ENCODE assay signal across 32 mouse cellular contexts in the genomic region with DNA sequence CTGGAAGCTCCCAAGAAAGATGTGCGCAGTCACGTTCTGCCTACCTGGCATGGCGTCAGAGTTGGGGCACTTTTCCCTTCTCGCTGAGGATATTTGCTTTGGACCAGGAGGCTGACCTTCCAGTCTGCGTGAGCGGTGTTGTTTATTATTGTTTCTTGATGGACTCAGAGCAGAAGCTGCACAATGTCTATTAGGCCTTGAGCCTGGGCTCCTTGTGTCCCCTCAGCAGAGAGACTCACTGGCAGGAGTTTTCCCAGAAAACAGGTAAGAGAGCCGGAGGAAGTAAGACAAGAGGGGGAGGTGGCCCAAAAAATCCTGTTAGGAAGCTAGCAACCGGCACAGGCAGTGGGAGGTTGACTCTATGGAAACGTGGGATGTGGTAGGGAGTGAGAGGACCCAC.
"Had no signal": no experiment of that assay in that cellular context is flagged by ENCODE, and none has a peak within 500 bp of the region (broad histone marks: within the 10 kb centered on the region; RNA-seq: fewer than 3 reads in every experiment).

No protein-coding gene starts in this region.

- H3K4me1 ChIP-seq: limb, embryonic 10.5 days; limb, embryonic 12.5 days; liver, embryonic 12.5 days; liver, embryonic 13.5 days; liver, embryonic 15.5 days; megakaryocyte, embryonic 14.5 days; midbrain, embryonic 12.5 days; midbrain, embryonic 15.5 days had no signal

- H3K4me3 ChIP-seq: left cerebral cortex, adult 2 months; limb, embryonic 10.5 days; limb, embryonic 12.5 days; limb, embryonic 13.5 days; limb, embryonic 15.5 days; liver, embryonic 12.5 days; liver, embryonic 13.5 days; liver, embryonic 15.5 days; lung, embryonic 15.5 days; megakaryocyte, embryonic 14.5 days; midbrain, embryonic 10.5 days; midbrain, embryonic 12.5 days; midbrain, embryonic 13.5 days; midbrain, embryonic 15.5 days; myocyte had no signal

- H3K9ac ChIP-seq: limb, embryonic 12.5 days; limb, embryonic 13.5 days; limb, embryonic 15.5 days; liver, embryonic 12.5 days; liver, embryonic 13.5 days; liver, embryonic 14.5 days; liver, embryonic 15.5 days; liver, postnatal 0 days; lung, embryonic 14.5 days; lung, embryonic 15.5 days; midbrain, embryonic 12.5 days; midbrain, embryonic 13.5 days; midbrain, embryonic 15.5 days had no signal

- H3K27me3 ChIP-seq: limb, embryonic 12.5 days; limb, embryonic 13.5 days; limb, embryonic 15.5 days; liver, embryonic 12.5 days; liver, embryonic 13.5 days; liver, embryonic 15.5 days; lung, embryonic 15.5 days; midbrain, embryonic 12.5 days; midbrain, embryonic 13.5 days; midbrain, embryonic 15.5 days had no signal

- H3K27ac ChIP-seq: left cerebral cortex, adult 2 months; limb, embryonic 10.5 days; limb, embryonic 12.5 days; limb, embryonic 13.5 days; limb, embryonic 15.5 days; liver, embryonic 12.5 days; liver, embryonic 13.5 days; liver, embryonic 14.5 days; liver, embryonic 15.5 days; lung, embryonic 15.5 days; macrophage; midbrain, embryonic 10.5 days; midbrain, embryonic 12.5 days; midbrain, embryonic 13.5 days; midbrain, embryonic 15.5 days had no signal

- H3K9me3 ChIP-seq: limb, embryonic 10.5 days; limb, embryonic 15.5 days; liver, embryonic 12.5 days; liver, embryonic 13.5 days; liver, embryonic 15.5 days; lung, embryonic 15.5 days; megakaryocyte, embryonic 14.5 days; midbrain, embryonic 10.5 days; midbrain, embryonic 12.5 days; midbrain, embryonic 13.5 days; midbrain, embryonic 15.5 days had no signal

- H3K4me2 ChIP-seq: limb, embryonic 12.5 days; limb, embryonic 13.5 days; limb, embryonic 15.5 days; liver, embryonic 11.5 days; liver, embryonic 12.5 days; liver, embryonic 13.5 days; liver, embryonic 15.5 days; lung, embryonic 14.5 days; lung, embryonic 15.5 days; midbrain, embryonic 11.5 days; midbrain, embryonic 12.5 days; midbrain, embryonic 13.5 days; midbrain, embryonic 15.5 days had no signal

- DNase-seq: left cerebral cortex, postnatal 4 days; liver; liver, embryonic 13.5 days; liver, postnatal 0 days; lung, adult 18-20 months; lung, adult 2 months; lung, embryonic 14.5 days; lung, postnatal 10 days; lung, postnatal 14 days; lung, postnatal 36 days; lung, postnatal 4 days; midbrain, embryonic 14.5 days had no signal

- ATAC-seq: liver, embryonic 12.5 days; liver, postnatal 0 days; lung, postnatal 0 days; midbrain, embryonic 13.5 days; midbrain, embryonic 15.5 days; midbrain, embryonic 16.5 days had no signal

- H3K36me3 ChIP-seq: limb, embryonic 10.5 days; limb, embryonic 12.5 days; limb, embryonic 13.5 days; limb, embryonic 15.5 days; liver, embryonic 12.5 days; liver, embryonic 13.5 days; liver, embryonic 15.5 days; lung, embryonic 15.5 days; midbrain, embryonic 10.5 days; midbrain, embryonic 12.5 days; midbrain, embryonic 13.5 days; midbrain, embryonic 15.5 days had no signal
